Comparison of ENCODE assay signal across 23 mouse cellular contexts in genomic region chr11:57184216-57184615, GRCm38 (mm10).
DNase-seq lines count a peak whose midpoint lies in the region; ATAC-seq and TF ChIP-seq lines count a peak whose summit lies in the region.
"Had no signal": no experiment of that assay in that cellular context is flagged by ENCODE, and none has a peak within 500 bp of the region (broad histone marks: within the 10 kb centered on the region; RNA-seq: fewer than 3 reads in every experiment).

No protein-coding gene starts in this region.

- TF ChIP-seq CTCF in layer of hippocampus, adult 2 months (conservative IDR thresholded peaks at IDR 0.05): no peak

- no peak overlapping the region for H3K4me2 ChIP-seq in heart, embryonic 11.5 days

- H3K9me3 ChIP-seq in heart, embryonic 11.5 days (replicated peaks; ENCODE audit: control insufficient read depth, low read length): no peaks in the 10 kb centered on the region

- ATAC-seq in frontal cortex, adult (ENCODE audit: low TSS enrichment): peak; percentile 52; the same call in 1 of the 2 replicates
- ATAC-seq in heart, embryonic 11.5 days (replicated peaks; ENCODE audit: insufficient number of reproducible peaks, low FRiP score, low TSS enrichment): no peak
- ATAC-seq: activated CD4-positive, CD25-positive, alpha-beta regulatory T cell, adult 4 months; CD4-positive, CD25-positive, alpha-beta regulatory T cell, adult 4 months; Patski had no signal

- H3K27ac ChIP-seq in heart, embryonic 11.5 days (ENCODE audit: low read depth, low read length): no peak overlapping the region
- peak overlapping the region; percentile 58 for H3K27ac ChIP-seq in layer of hippocampus, adult 2 months

- no peak overlapping the region for H3K4me3 ChIP-seq in heart, embryonic 11.5 days (ENCODE audit: low read depth, low read length)
- H3K4me3 ChIP-seq in layer of hippocampus, adult 2 months: no peak overlapping the region

- H3K9ac ChIP-seq in heart, embryonic 11.5 days (ENCODE audit: low read depth, low read length): no peak overlapping the region

- no peak for DNase-seq in frontal cortex, postnatal 14 days (ENCODE audit: low spot score in 2 of 2)
- DNase-seq in heart, adult 11 months: peak; percentile 27
- DNase-seq in layer of hippocampus, adult 2 months (ENCODE audit: low spot score in 2 of 2): no peak
- DNase-seq in layer of hippocampus, postnatal 36 days: no peak
- peak; percentile 50 for DNase-seq in brain, adult 2 months (ENCODE audit: low read depth, low spot score)
- DNase-seq in lung, postnatal 4 days: no peak
- DNase-seq: adrenal gland, adult 2 months; adrenal gland, adult 8-10 months; adrenal gland, postnatal 10 days; adrenal gland, postnatal 14 days; adrenal gland, postnatal 25 days; adrenal gland, postnatal 36 days; B cell, adult 2 months; cerebellum, adult 11 months; cerebellum, adult 11-12 months; cerebellum, adult 18-20 months had no signal

- WGBS in heart, embryonic 11.5 days (ENCODE audit: insufficient replicate concordance): 77% methylated on average over 4 of the region's 4 CpGs

- no peaks in the 10 kb centered on the region for H3K27me3 ChIP-seq in heart, embryonic 11.5 days (ENCODE audit: control insufficient read depth, insufficient read depth, low read length)
- H3K27me3 ChIP-seq: CH12.LX, Patski had no signal

- H3K4me1 ChIP-seq in heart, embryonic 11.5 days (ENCODE audit: control insufficient read depth, insufficient read depth, low read length): no peaks in the 10 kb centered on the region

- no peaks in the 10 kb centered on the region for H3K36me3 ChIP-seq in heart, embryonic 11.5 days (ENCODE audit: control insufficient read depth, insufficient read depth, low read length)
- H3K36me3 ChIP-seq: G1E had no signal

Comparison
In these comparisons a context has a peak if more than half of its experiments do, and no peak if none do; other contexts are left out.
1. DNase-seq: peak in heart, adult 11 months (single experiment) and brain, adult 2 months (single experiment); none in frontal cortex, postnatal 14 days (0 of 2), layer of hippocampus, adult 2 months (0 of 2), layer of hippocampus, postnatal 36 days (0 of 2) and lung, postnatal 4 days (0 of 2).